Mouse (Mus musculus) gastrocnemius, postnatal 14 days (tissue): Measurements from ENCODE around the gene P2rx6. TPM values are rescaled to one million over a fixed set of nuclear protein-coding genes. Genes with fewer than 3 reads are reported as not detected.

Experiments used
- DNase-seq: peaks from one replicate; pipeline ENCODE4 v3.0.0; 2021; ENCODE audit warnings: mixed read lengths
- intact Hi-C: fragments of 180-260 bp; cut with DNase I; formaldehyde crosslinking; loops from one replicate; pipeline ENCODE4 v1.15.1; 2025; ENCODE audit warnings: low total_unique reads
- total RNA-seq, 2 experiments: library from RNA; stranded (reverse); gene quantifications; 2 replicates each; pipeline ENCODE4 v1.2.3; 2021

P2rx6 gene
- total RNA-seq, 2 experiments from 2014 or later: 6.5 to 7.0 TPM

DNA sequence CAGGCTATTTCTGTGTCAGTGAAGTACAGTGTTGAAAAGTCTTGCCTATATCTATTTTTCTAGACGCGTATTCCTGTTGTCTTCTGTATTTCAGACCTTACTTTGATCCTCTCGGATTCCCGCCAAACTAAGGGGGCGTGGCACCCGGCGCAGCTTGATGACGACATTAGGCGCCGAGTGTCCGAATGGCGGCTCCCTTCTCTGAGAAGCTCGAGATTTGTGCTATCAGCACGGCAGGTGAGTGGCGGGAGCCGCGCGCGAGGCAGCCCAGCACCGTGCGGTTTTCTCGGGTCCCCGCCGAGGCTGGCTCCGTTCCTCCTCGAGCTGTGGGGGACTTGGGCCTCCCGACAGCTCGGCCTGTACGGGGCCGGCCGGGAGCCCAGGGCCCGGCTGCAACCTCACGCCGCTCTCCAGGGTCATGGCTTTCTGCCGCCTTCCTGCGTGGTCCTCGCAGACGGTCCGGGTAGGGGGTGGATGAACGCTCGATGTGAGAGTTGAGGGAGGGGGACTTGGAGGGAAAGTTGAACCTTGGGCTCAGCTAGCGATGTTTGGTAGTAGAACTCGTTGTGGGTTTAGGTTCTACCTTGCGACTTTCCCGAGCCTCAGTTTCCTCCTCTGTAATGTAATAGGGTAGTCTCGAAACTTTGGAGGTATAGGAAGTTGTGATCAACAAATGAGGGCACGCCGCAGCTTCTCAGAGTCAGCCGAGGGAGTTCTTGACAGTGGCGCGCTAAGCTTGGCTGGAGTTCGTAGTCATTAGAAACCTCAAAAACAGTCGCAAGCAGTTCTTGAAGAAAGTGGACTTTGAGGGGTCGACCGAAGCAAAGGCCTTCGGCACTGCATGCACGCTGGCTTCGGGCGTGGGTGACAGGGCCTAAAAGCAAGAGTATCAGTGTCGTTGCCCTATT is 57.8 kb downstream of the P2rx6 start, which contains the start of gene Smpd4:
Smpd4 (plus strand) TSS at position 157 of the 908 bp plus-strand sequence.
- DNase-seq: peak; percentile 87

DNA sequence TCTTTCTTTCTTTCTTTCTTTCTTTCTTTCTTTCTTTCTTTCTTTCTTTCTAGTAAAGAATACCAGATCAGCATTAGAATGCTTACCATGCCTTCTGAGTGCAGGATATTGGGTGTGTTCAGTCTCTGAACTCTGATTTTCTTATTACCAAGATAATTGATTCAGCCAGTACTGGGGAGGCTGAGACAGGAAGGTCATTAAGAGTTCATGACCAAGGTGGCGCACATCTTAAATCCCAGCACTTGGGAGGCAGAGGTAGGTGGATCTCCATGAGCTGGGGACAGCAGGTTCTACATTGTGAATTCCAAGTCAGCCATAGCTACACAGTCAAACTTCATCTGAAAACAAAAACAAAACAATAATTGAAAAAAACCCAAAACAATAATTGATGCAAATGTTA is 60.3 kb downstream of the P2rx6 start:
- DNase-seq: no peak
- intact Hi-C loops: no loop called here

More for the DNA sequence above, 57.8 kb downstream of the P2rx6 start, which contains the start of gene Smpd4:
- intact Hi-C loops: loop anchor here (5.0 kb wide), 1 partner anchor 62 kb away; no protein-coding TSS in a partner anchor

DNA sequence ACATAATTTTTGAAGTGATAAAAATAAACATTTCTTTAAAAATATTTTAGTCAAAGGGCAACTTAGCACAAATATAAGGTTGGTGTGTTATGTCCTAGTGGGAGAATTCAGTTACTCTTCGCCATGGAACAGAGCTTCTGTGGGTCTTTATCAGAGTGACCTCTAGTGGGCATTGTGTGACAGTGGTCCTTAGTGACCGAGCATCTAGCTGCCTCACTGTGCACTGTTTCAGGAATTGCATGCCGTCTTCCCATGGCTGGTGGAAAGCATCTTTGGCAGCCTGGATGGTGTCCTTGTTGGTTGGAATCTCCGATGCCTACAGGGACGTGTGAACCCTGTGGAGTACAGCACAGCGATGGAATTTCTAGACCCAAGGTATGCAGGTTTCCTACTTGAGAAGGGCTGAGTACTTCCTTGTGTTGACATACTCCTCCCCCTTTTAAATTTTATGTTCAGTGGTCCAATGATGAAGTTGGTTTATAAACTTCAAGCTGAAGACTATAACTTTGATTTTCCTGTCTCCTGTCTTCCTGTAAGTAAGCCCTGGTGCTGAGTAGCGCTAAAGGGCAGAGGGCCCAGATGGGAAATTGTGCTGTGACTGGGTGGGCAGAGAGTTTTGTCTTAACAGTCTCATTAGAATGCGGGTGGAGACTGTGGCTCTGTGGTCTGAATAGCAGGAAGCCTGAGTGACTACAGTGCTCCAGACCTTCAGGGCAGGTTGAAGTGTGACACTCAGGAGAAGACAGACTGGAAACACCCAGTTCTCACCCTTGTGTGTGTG is 64.0 kb downstream of the P2rx6 start:
- intact Hi-C loops: no loop called here
- DNase-seq: no peak

- DNase-seq: no peak
- intact Hi-C loops: no loop called here
These were observed 64.5 kb downstream of the P2rx6 start for GRCm38 (mm10) chr16:17626269-17626555.

Other genes with a start within 250 kb of the P2rx6 start
- gene Serpind1, start 230.5 kb upstream of the P2rx6 start, total RNA-seq: under 1 TPM; 0.29 to 0.72 TPM
- gene Snap29, start 155.9 kb upstream of the P2rx6 start, total RNA-seq: 10 to 100 TPM; 12.1 to 12.7 TPM
- 10 to 100 TPM; 16.0 to 16.6 TPM for gene Pi4ka, start 155.6 kb upstream of the P2rx6 start, total RNA-seq
- gene Crkl, start 109.9 kb upstream of the P2rx6 start, total RNA-seq: 10 to 100 TPM; 21.0 to 21.2 TPM
- gene Aifm3, start 72.3 kb upstream of the P2rx6 start, total RNA-seq: under 1 TPM in 1 of 2 experiments, not detected in 1; 0.13 TPM
- gene Lztr1, start 53.2 kb upstream of the P2rx6 start, total RNA-seq: 10 to 100 TPM; 19.0 to 22.0 TPM
- 10 to 100 TPM; 10.6 to 12.5 TPM for gene Thap7, start 30.7 kb upstream of the P2rx6 start, total RNA-seq
- gene Lrrc74b, start 638 bp upstream of the P2rx6 start, total RNA-seq: 1 to 10 TPM; 1.5 to 1.6 TPM
- 1 to 10 TPM in 1 of 2 experiments, under 1 TPM in 1; 0.97 to 1.3 TPM for gene Slc7a4, start 21.3 kb downstream of the P2rx6 start, total RNA-seq
- gene Smpd4, start 57.5 kb downstream of the P2rx6 start, total RNA-seq: 1 to 10 TPM; 8.4 to 9.1 TPM
- 1 to 10 TPM in 1 of 2 experiments, under 1 TPM in 1; 0.82 to 1.5 TPM for gene Ccdc74a, start 84.6 kb downstream of the P2rx6 start, total RNA-seq
- 10 to 100 TPM; 19.8 to 20.9 TPM for gene Med15, start 171.0 kb downstream of the P2rx6 start, total RNA-seq
- 10 to 100 TPM; 17.3 to 19.9 TPM for gene Klhl22, start 197.7 kb downstream of the P2rx6 start, total RNA-seq
- 10 to 100 TPM in 1 of 2 experiments, 1 to 10 TPM in 1; 9.4 to 12.1 TPM for gene Scarf2, start 235.4 kb downstream of the P2rx6 start, total RNA-seq